Mouse (Mus musculus): Measurements from ENCODE around the gene Irak3.

The Irak3 gene

GRCm38 (mm10) chr10:120202467-120203250 lies 729 bp upstream of the Irak3 start:
- DNase-seq = no peak

- DNase-seq = peak; percentile 78
Measured at GRCm38 (mm10) chr10:120201131-120201921, 604 bp downstream of the Irak3 start, which contains the start of gene Tmbim4. Tmbim4 (plus strand) TSS chr10:120201590.

GRCm38 (mm10) chr10:120197061-120197835 lies 4.7 kb downstream of the Irak3 start:
- DNase-seq = no peak

- no peak for DNase-seq
Measured at GRCm38 (mm10) chr10:120193255-120193654, 8.7 kb downstream of the Irak3 start.

- no peak for DNase-seq
Measured at GRCm38 (mm10) chr10:120192278-120192677, 9.7 kb downstream of the Irak3 start.

GRCm38 (mm10) chr10:120191165-120191564 lies 10.8 kb downstream of the Irak3 start:
- DNase-seq = no peak

- DNase-seq = no peak
Measured at GRCm38 (mm10) chr10:120189782-120190181, 12.1 kb downstream of the Irak3 start.

- no peak for DNase-seq
Measured at GRCm38 (mm10) chr10:120189276-120189675, 12.7 kb downstream of the Irak3 start.

GRCm38 (mm10) chr10:120188513-120188912 lies 13.4 kb downstream of the Irak3 start:
- no peak for DNase-seq

GRCm38 (mm10) chr10:120183342-120183741 lies 18.6 kb downstream of the Irak3 start:
- DNase-seq = no peak

- peak; percentile 13 for DNase-seq
Measured at GRCm38 (mm10) chr10:120182887-120183286, 19.0 kb downstream of the Irak3 start.

- no peak for DNase-seq
Measured at GRCm38 (mm10) chr10:120174192-120174705, 27.7 kb downstream of the Irak3 start.

- DNase-seq = no peak
Measured at GRCm38 (mm10) chr10:120171340-120171739, 30.6 kb downstream of the Irak3 start.

- no peak for DNase-seq
Measured at GRCm38 (mm10) chr10:120170277-120170676, 31.7 kb downstream of the Irak3 start.

- DNase-seq = no peak
Measured at GRCm38 (mm10) chr10:120169841-120170240, 32.1 kb downstream of the Irak3 start.

GRCm38 (mm10) chr10:120169064-120169463 lies 32.9 kb downstream of the Irak3 start:
- DNase-seq = no peak

GRCm38 (mm10) chr10:120168070-120168469 lies 33.9 kb downstream of the Irak3 start:
- DNase-seq = no peak

- DNase-seq = no peak
Measured at GRCm38 (mm10) chr10:120165793-120166503, 36.0 kb downstream of the Irak3 start.

- DNase-seq = no peak
Measured at GRCm38 (mm10) chr10:120164931-120165792, 36.8 kb downstream of the Irak3 start.

GRCm38 (mm10) chr10:120163490-120163889 lies 38.4 kb downstream of the Irak3 start:
- DNase-seq = no peak

- no peak for DNase-seq
Measured at GRCm38 (mm10) chr10:120162840-120163239, 39.1 kb downstream of the Irak3 start.
